Mouse (Mus musculus) kidney, postnatal 36 days (tissue): ENCODE results near the gene Cyb5r2.

Experiments used
- DNase-seq, 2 experiments: peaks; one replicate each; pipeline ENCODE4 v3.0.0; 2021 to 2022; ENCODE audit warnings: mixed read lengths in 2 of 2

The Cyb5r2 gene

GRCm38 (mm10) chr7:107720771-107721170 lies 37.1 kb downstream of the Cyb5r2 start:
- no peak for DNase-seq

- no peak for DNase-seq
Observed at GRCm38 (mm10) chr7:107714067-107714466, 43.8 kb downstream of the Cyb5r2 start.

- no peak for DNase-seq
Observed at GRCm38 (mm10) chr7:107712743-107713142, 45.1 kb downstream of the Cyb5r2 start.

GRCm38 (mm10) chr7:107708491-107709112 lies 49.2 kb downstream of the Cyb5r2 start:
- DNase-seq, result peak; percentile 70 to 80

GRCm38 (mm10) chr7:107707650-107708049 lies 50.2 kb downstream of the Cyb5r2 start:
- no peak for DNase-seq

GRCm38 (mm10) chr7:107705941-107706340 lies 51.9 kb downstream of the Cyb5r2 start:
- DNase-seq, result peak; percentile 49 to 64

GRCm38 (mm10) chr7:107702461-107703380 lies 55.1 kb downstream of the Cyb5r2 start:
- no peak for DNase-seq

GRCm38 (mm10) chr7:107700646-107701045 lies 57.2 kb downstream of the Cyb5r2 start:
- no peak for DNase-seq

GRCm38 (mm10) chr7:107699926-107700325 lies 57.9 kb downstream of the Cyb5r2 start:
- DNase-seq, result no peak
